9 mouse cellular contexts compared by ENCODE assay signal in the genomic region with DNA sequence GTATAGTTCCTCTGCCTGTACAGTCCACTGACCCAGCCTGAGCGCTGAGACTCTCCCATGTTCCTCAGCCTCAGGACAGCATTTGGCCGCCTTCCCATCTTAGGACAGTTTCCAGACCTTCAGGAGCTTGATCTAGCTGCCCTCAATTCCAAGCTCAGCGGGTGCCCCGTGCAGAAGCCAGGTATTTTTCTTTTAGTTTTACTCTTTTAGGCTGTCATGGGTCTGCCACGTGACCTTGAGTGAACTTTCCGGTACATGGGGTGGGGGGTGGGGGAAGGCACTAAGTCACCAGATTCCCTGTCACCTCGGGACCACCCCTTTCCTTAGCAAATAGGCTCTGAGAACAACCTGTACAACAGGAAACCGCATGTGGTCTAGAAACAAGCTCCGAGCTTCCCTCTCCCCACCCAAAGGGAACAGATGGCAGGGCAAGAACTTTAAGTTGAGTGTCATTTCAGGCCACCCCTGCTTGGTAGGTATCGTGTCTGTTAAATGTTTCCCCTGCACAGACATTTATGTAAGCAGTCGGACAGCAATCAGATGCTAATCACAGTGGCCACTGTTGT. TPM values are rescaled to one million over a fixed set of nuclear protein-coding genes. Genes with fewer than 3 reads are reported as not detected.
DNase-seq lines count a peak whose midpoint lies in the region; ATAC-seq lines count a peak whose summit lies in the region.
"Had no signal": no experiment of that assay in that cellular context is flagged by ENCODE, and none has a peak within 500 bp of the region (broad histone marks: within the 10 kb centered on the region; RNA-seq: fewer than 3 reads in every experiment).

No protein-coding gene starts in this region.

- H3K4me3 ChIP-seq in forebrain, embryonic 11.5 days (ENCODE audit: low read depth, low read length), result no peak overlapping the region
- H3K4me3 ChIP-seq: liver, embryonic 15.5 days had no signal

- H3K27me3 ChIP-seq in forebrain, embryonic 11.5 days (ENCODE audit: control insufficient read depth, insufficient read depth, low read length), result no peaks in the 10 kb centered on the region

- H3K36me3 ChIP-seq in forebrain, embryonic 11.5 days (ENCODE audit: control insufficient read depth, insufficient read depth, low read length), result no peaks in the 10 kb centered on the region
- H3K36me3 ChIP-seq: liver, embryonic 15.5 days had no signal

- H3K4me1 ChIP-seq in forebrain, embryonic 11.5 days (replicated peaks; ENCODE audit: control insufficient read depth, insufficient read depth, low read length), result peaks cover 15% of the 10 kb centered on the region

- no peaks in the 10 kb centered on the region for H3K9me3 ChIP-seq in forebrain, embryonic 11.5 days (ENCODE audit: control insufficient read depth, low read length)
- H3K9me3 ChIP-seq: liver, embryonic 15.5 days had no signal

- no peak overlapping the region for H3K9ac ChIP-seq in forebrain, embryonic 11.5 days (ENCODE audit: low read length)
- H3K9ac ChIP-seq: liver, embryonic 15.5 days had no signal

- peak; percentile 65 for ATAC-seq in megakaryocyte progenitor cell, adult 5-6 weeks (replicated peaks; ENCODE audit: poor library complexity)
- no peak for ATAC-seq in forebrain, embryonic 11.5 days (replicated peaks; ENCODE audit: low FRiP score)

- H3K4me2 ChIP-seq in forebrain, embryonic 11.5 days (ENCODE audit: low read depth, low read length, severe bottlenecking), result no peak overlapping the region
- H3K4me2 ChIP-seq: liver, embryonic 15.5 days had no signal

- DNase-seq in 416B (ENCODE audit: low read depth) (peak; percentile 99), ES-CJ7 (ENCODE audit: low read depth, low spot score) (peak; percentile 62)
- peak; percentile 90 to 94 for DNase-seq in cerebellum, postnatal 25 days
- peak; percentile 92 for DNase-seq in induced T-regulatory cell, adult 2 months (ENCODE audit: low read depth)
- no peak for DNase-seq in forebrain, embryonic 11.5 days (ENCODE audit: low spot score)
- DNase-seq in left cerebral cortex, adult 11 months (ENCODE audit: low spot score), result no peak
- no peak for DNase-seq in right cerebral cortex, postnatal 36 days (ENCODE audit: low spot score in 2 of 2)

- H3K27ac ChIP-seq in forebrain, embryonic 11.5 days (ENCODE audit: low read depth, low read length), result no peak overlapping the region
- H3K27ac ChIP-seq: liver, embryonic 15.5 days had no signal

- WGBS in forebrain, embryonic 11.5 days, result 54% methylated on average over 11 of the region's 11 CpGs

RNA-seq across cellular contexts. Expression of a gene that starts 5.5 kb away (rescaled TPM):
- total RNA-seq in megakaryocyte progenitor cell, adult 5-6 weeks (2015), result 16.6 and 20.1 TPM in 2 replicates
- 32.9 and 55.1 TPM in 2 replicates for total RNA-seq in megakaryocyte progenitor cell, adult 5-6 weeks (2017)
- polyA plus RNA-seq in forebrain, embryonic 11.5 days (2014; fragmentation: Nextera tagmentation; extraction: Ambion mirVana), result 9.7 and 10.6 TPM in 2 replicates

RNA-seq across cellular contexts. Expression of a gene that starts 47.1 kb away (rescaled TPM):
- 69.4 and 77.3 TPM in 2 replicates for total RNA-seq in megakaryocyte progenitor cell, adult 5-6 weeks (2015)
- total RNA-seq in megakaryocyte progenitor cell, adult 5-6 weeks (2017), result 66.4 and 72.5 TPM in 2 replicates
- 130 and 131 TPM in 2 replicates for polyA plus RNA-seq in forebrain, embryonic 11.5 days (2014; fragmentation: Nextera tagmentation; extraction: Ambion mirVana)

Comparison
In these comparisons a context has a peak if more than half of its experiments do, and no peak if none do; other contexts are left out.
1. DNase-seq: peak in 416B (single experiment), ES-CJ7 (single experiment), cerebellum, postnatal 25 days (2 of 2) and induced T-regulatory cell, adult 2 months (single experiment); none in forebrain, embryonic 11.5 days (single experiment), left cerebral cortex, adult 11 months (single experiment) and right cerebral cortex, postnatal 36 days (0 of 2).